Mouse (Mus musculus) bone marrow, adult 2 months (tissue): Measurements from ENCODE around the gene Itga9. TPM values are rescaled to one million over a fixed set of nuclear protein-coding genes. Genes with fewer than 3 reads are reported as not detected.

ENCODE experiments used
- H3K27ac ChIP-seq: fragments of 200-500 bp; 2 replicates; pipeline ENCODE4 v1.5.1; 2012; ENCODE audit warnings: low read depth, mild to moderate bottlenecking, control low read depth, inconsistent platforms, low read length; ENCODE audit not compliant: control insufficient read depth, poor library complexity, insufficient read depth
- H3K4me1 ChIP-seq: fragments of 200-500 bp; 2 replicates; pipeline ENCODE4 v1.6.1; 2011; ENCODE audit warnings: low read length; ENCODE audit not compliant: control insufficient read depth, insufficient read depth
- H3K4me3 ChIP-seq: fragments of 200-500 bp; replicated peaks from 2 replicates; pipeline ENCODE3; 2011; ENCODE audit warnings: mild to moderate bottlenecking, low read depth, low read length, control low read depth; ENCODE audit not compliant: control insufficient read depth
- CTCF ChIP-seq: fragments of 200-500 bp; IDR thresholded peaks from 2 replicates; pipeline ENCODE4 v1.5.1; 2011; ENCODE audit warnings: low read length, control low read depth; ENCODE audit not compliant: control insufficient read depth, insufficient read depth
- POLR2A ChIP-seq: fragments of 200-500 bp; IDR thresholded peaks from 2 replicates; pipeline ENCODE4 v1.6.1; 2011; ENCODE audit warnings: low read depth, mild to moderate bottlenecking, control low read depth, low read length, borderline replicate concordance; ENCODE audit not compliant: control insufficient read depth
- WGBS: fragments of 180-500 bp; shearing (Covaris S2); methylation state at CpG from one replicate; pipeline ENCODE4 v1.1.7; 2018; 5-methylcytosine and 5-hydroxymethylcytosine counted together
- polyA plus RNA-seq: library from polyadenylated mRNA; stranded (reverse); fragments of >200 nt; gene quantifications from 2 replicates; pipeline ENCODE4 v1.2.4, GENCODE M21; 2011; ENCODE audit warnings: low replicate concordance; ENCODE audit not compliant: missing spikeins, insufficient read depth, insufficient read length

Gene Itga9
- polyA plus RNA-seq, 1 experiment = 12.0 TPM

DNA sequence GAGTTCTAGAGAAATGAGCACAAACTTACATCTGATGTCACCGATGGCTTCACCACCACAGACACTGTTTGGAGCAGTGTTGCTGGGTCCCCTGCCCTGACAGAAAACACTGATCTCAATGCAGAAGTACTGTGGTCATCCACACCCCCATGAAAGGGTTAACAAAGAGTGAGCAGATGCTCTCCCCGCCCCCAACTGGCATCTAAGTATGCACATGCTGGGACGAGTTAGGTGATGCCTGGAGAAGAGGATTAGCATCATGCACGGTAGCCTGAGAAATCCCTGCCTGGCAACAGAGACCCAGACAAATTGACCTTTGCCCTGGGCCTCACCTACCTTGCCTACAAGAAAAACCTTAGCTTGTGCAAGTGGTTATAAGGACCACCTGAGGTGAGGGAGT lies 162.1 kb downstream of the Itga9 start:
- H3K4me3 ChIP-seq = no peak overlapping the region
- 82% methylated on average over 4 of the region's 4 CpGs for WGBS
- no peaks in the 10 kb centered on the region for H3K4me1 ChIP-seq
- no peak for TF ChIP-seq POLR2A
- TF ChIP-seq CTCF = no peak
- no peak overlapping the region for H3K27ac ChIP-seq

DNA sequence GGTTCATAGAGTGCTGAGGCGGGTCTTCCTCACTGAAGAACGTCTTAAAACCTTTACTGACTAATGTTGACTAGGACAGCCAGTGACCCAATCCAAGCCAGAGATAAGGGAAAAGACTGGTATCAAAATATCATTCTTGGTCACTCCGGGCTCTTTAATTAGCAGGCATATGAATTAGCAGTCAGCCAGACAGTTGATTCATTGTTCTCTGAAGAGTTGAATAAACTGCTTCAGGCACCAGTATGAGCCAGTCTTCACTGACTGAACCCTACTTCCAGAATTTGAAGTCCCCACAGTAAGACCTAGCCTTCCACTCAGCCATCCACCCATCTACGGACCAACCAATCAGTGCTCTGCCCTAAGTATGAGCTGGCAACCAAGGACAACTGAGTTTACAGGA lies 163.9 kb downstream of the Itga9 start:
- Histone ChIP-seq H3K4me3 (no peak overlapping the region), H3K4me1 (no peaks in the 10 kb centered on the region), H3K27ac (no peak overlapping the region)
- 82% methylated on average over 4 of the region's 4 CpGs for WGBS
- TF ChIP-seq POLR2A (no peak), CTCF (no peak)

DNA sequence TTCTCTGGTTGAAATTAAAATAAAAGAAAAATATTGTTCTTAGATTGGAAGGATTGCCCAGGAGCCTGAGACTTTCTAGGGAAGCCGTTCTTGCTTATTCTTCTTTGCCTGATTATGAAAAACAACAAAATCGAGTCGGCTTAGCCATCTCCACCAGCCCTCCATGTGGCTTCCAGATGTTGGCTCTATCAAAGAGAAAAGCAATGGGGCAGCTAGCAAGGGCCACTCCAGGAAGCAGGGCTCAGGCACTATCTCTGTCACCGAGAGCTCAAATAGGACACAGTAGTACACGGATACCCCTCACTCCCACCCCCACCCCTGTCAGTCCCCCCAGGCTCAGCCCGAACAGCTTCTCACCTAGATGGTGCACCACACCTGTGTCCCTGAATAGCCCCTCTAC lies 168.2 kb downstream of the Itga9 start:
- WGBS = 82% methylated on average over 6 of the region's 6 CpGs
- H3K27ac ChIP-seq = no peak overlapping the region; the same call in 1 of the 2 replicates
- no peak for TF ChIP-seq CTCF
- no peak for TF ChIP-seq POLR2A

DNA sequence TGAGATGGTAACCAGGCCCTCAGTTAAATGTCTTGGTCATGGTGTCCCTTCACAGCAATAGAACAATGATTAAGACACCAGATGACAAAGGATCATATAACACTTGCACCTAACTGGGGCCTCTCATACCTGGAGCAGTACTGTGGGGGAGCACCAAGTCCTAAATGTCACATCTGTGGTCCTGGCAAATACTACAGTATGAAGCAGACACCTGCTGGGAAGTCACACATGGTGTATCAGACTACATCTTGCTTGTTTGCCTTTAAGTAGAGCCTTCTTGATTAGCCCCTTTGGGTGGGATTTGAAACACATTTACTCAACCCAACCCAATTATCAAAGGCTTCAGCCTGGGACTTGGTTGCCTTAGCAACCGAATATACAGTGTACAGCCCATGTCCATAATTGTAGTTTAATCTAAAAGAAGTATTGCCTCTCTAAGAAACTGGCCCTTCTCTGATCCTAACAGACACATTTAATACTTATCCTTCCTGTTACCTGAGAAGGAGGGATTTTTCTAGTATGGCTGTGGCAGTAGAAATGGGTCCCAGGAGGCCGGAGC lies 170.5 kb downstream of the Itga9 start:
- Histone ChIP-seq H3K4me1 (no peaks in the 10 kb centered on the region), H3K4me3 (no peak overlapping the region), H3K27ac (no peak overlapping the region)
- TF ChIP-seq POLR2A (no peak), CTCF (no peak)
- 81% methylated on average over 2 of the region's 2 CpGs for WGBS

More for the DNA sequence above, 168.2 kb downstream of the Itga9 start:
- H3K4me3 ChIP-seq = no peak overlapping the region
- H3K4me1 ChIP-seq = no peaks in the 10 kb centered on the region

DNA sequence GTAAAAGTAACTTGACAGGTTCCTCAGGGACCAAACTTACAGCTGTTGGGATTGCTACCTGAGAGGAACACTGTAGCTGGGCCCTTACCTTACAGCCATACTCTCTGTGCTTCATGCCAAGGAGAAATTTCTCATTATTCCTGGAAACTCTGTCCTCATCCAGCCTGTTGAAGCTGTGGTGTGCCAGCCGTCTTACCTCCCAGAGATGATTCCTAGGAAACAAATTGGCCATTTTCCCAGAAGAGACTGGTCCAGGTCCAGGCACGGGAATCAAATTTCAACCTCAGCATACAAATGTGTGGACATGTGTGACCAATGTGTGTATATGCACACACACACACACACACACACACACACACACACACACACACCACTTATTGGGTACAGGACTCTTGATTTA lies 172.1 kb downstream of the Itga9 start:
- 77% methylated on average over 2 of the region's 2 CpGs for WGBS
- H3K4me1 ChIP-seq = no peaks in the 10 kb centered on the region
- H3K27ac ChIP-seq = no peak overlapping the region
- no peak for TF ChIP-seq POLR2A
- TF ChIP-seq CTCF = no peak
- H3K4me3 ChIP-seq = no peak overlapping the region

DNA sequence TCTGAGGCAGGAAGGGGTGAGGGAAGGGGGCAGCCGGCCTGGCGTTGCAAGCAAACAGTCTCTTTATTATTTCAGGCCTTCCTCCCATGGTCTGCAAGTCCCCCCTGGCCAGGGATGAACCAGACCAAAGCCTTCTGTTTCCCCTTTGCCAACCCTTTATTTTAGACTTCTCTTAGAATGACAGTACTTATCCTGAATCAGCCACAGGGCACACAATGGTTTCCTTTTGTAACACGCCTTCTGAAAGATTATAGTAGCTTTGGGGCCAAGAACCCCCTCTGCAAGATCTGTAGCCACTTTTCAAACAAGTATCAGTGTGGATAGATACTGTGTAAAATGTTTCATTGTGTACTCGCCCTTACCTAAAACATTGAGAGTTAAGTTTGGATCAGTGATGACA lies 178.1 kb downstream of the Itga9 start:
- no peak overlapping the region for H3K4me3 ChIP-seq
- H3K27ac ChIP-seq = no peak overlapping the region
- no peaks in the 10 kb centered on the region for H3K4me1 ChIP-seq
- TF ChIP-seq POLR2A (no peak), CTCF (no peak)
- WGBS = 50% methylated on average over 4 of the region's 4 CpGs

DNA sequence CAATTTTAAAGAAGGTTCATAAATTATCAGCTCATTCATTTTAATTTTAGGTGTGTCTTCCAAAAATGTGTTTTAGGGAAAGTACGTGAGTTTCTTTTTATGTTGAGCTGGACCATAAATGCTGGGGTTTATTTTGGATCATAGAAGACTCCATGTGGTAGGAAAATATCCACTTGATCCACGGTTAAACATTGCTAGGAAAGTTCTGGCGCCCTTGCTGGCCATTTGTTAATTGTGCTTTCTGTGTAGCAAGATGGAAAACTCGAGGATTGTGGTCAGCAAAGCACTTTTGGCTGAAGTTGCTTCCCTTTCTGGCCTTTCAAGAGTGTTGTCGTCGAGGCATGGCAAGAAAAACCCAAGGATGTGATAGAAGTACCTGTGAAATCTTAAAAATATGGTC lies 179.3 kb downstream of the Itga9 start:
- Histone ChIP-seq H3K4me3 (no peak overlapping the region), H3K4me1 (no peaks in the 10 kb centered on the region), H3K27ac (no peak overlapping the region)
- TF ChIP-seq POLR2A (no peak), CTCF (no peak)
- WGBS = 53% methylated on average over 6 of the region's 6 CpGs

DNA sequence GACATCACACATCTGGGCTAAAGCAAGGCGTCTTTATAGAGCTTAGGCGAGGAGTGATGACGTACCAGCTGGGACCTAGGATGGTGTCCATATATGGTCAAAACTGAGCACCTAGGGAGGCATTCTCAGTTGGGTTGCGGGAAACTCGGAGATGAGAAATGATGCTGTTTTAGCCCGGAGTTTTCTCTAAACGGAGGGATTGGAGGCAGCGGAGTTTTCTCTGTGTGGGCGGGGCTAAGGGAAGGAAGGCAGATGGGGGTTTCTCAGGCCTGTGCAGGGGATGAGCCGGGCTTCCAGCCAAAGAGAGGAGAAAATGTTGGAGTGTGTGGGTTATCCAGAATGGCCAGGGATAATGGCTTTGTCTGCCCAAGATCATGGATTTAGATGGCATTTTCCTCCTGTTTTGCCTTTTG lies 182.4 kb downstream of the Itga9 start:
- H3K4me3 ChIP-seq = no peak overlapping the region
- H3K27ac ChIP-seq = no peak overlapping the region
- WGBS = 86% methylated on average over 10 of the region's 10 CpGs
- H3K4me1 ChIP-seq = no peaks in the 10 kb centered on the region
- TF ChIP-seq POLR2A = no peak
- TF ChIP-seq CTCF = no peak

DNA sequence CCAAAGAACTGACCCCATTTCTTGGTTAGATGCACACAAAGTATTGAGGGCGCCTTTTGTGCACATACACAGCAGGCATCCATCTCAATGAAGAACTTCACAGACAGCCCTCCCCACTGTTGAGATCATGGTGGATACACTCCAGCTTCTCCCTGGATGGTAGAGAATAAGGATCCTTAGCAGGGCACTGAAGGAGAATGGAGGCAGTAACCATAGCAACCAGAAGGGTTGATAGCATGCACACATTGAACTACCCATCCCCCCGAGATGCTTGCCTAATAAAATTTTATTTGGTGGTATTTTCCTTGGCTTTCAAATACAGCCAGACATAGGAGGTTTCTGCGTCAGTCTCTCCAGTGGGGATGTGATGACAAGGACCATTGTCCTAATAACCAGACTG lies 184.7 kb downstream of the Itga9 start:
- 77% methylated on average over 3 of the region's 3 CpGs for WGBS
- Histone ChIP-seq H3K4me1 (no peaks in the 10 kb centered on the region), H3K27ac (no peak overlapping the region), H3K4me3 (no peak overlapping the region)
- TF ChIP-seq POLR2A (no peak), CTCF (no peak)
